Mouse (Mus musculus): ENCODE data around the gene Gpbp1. TPM values are rescaled to one million over a fixed set of nuclear protein-coding genes. Genes with fewer than 3 reads are reported as not detected.

Gpbp1 gene
- polyA plus RNA-seq (2017; shearing (Covaris generic)) = 241 TPM

GRCm38 (mm10) chr13:111489802-111490723 is at the start of gene Gpbp1:
Gpbp1 (minus strand) TSS chr13:111490111.

Other genes with a start within 250 kb of the Gpbp1 start
- not detected for gene Actbl2, start 235.1 kb downstream of the Gpbp1 start, polyA plus RNA-seq (2017; shearing (Covaris generic))
- not detected for gene Gm49496, start 59.8 kb upstream of the Gpbp1 start, polyA plus RNA-seq (2017; shearing (Covaris generic))
- gene Gm10198, start 102.7 kb upstream of the Gpbp1 start, polyA plus RNA-seq (2017; shearing (Covaris generic)) = not detected
- gene Mier3, start 190.9 kb upstream of the Gpbp1 start, polyA plus RNA-seq (2017; shearing (Covaris generic)) = 12.8 TPM

All from naive thymus-derived CD4-positive, alpha-beta T cell, adult 5 months (primary cell).